Mouse (Mus musculus) embryo, embryonic 11.5 days (tissue): ENCODE measurements at regions not wholly inside any gene's neighbourhood (a gene's known extent, or its start where the extent isn't known, plus 50 kb on each side); places are given as distances from the start of the nearest gene placed in this dataset.

Experiments
- DNase-seq: peaks from one replicate; pipeline ENCODE4 v3.0.0-alpha.2; 2012; ENCODE audit warnings: low read depth, low spot score

GRCm38 (mm10) chr1:126918876-126919275, 88.3 kb upstream of the Nckap5 start:
- DNase-seq = no peak

GRCm38 (mm10) chr1:126917872-126918271, 87.3 kb upstream of the Nckap5 start:
- DNase-seq = no peak

GRCm38 (mm10) chr1:126916369-126916768, 85.8 kb upstream of the Nckap5 start:
- DNase-seq = no peak

GRCm38 (mm10) chr1:126911277-126912060, 80.9 kb upstream of the Nckap5 start:
- no peak for DNase-seq

GRCm38 (mm10) chr1:126907417-126907816, 76.8 kb upstream of the Nckap5 start:
- DNase-seq = no peak

GRCm38 (mm10) chr1:126898484-126898883, 67.9 kb upstream of the Nckap5 start:
- DNase-seq = no peak

- DNase-seq = no peak
Measured at GRCm38 (mm10) chr1:126896895-126897294, 66.3 kb upstream of the Nckap5 start.

- DNase-seq = no peak
Measured at GRCm38 (mm10) chr1:126880801-126881200, 50.2 kb upstream of the Nckap5 start.
